Mouse (Mus musculus): ENCODE measurements around the gene Gabrg2. TPM values are rescaled to one million over a fixed set of nuclear protein-coding genes. Genes with fewer than 3 reads are reported as not detected.

Gabrg2 gene
- polyA plus RNA-seq (2017; shearing (Covaris generic)): 0.25 TPM

GRCm38 (mm10) chr11:42000190-42001098 lies at the start of gene Gabrg2:
Gene Gabrg2, minus strand, starts transcription at chr11:42000857.

Other genes starting within 250 kb of the Gabrg2 start
- gene Gabra1, start 182.1 kb upstream of the Gabrg2 start, polyA plus RNA-seq (2017; shearing (Covaris generic)): 0.12 TPM

Measured in effector memory CD4-positive, alpha-beta T cell, adult 5 months (primary cell).